22 mouse cellular contexts compared by ENCODE assay signal in the genomic region with DNA sequence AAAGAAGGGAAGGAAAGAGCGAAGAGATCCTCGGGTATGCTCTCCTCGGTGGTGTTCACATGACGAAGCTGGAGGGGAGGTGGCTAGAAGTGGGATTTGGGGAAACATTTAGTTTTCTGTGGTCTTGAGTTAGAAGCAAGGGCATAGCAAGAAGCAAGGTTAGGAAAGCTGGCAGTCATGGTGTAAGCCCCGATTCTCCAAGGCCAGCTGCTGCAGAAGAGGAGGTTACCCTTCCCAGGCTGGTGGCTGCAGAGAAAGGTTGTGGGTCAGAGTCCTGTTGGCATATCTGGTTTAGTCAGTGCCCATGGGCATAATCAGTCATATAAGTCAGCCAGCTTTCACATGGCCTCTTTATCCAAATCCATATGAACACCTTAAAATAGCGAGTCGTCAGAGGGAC.
"Had no signal": no experiment of that assay in that cellular context is flagged by ENCODE, and none has a peak within 500 bp of the region (broad histone marks: within the 10 kb centered on the region; RNA-seq: fewer than 3 reads in every experiment).

No protein-coding gene starts in this region.

- H3K36me3 ChIP-seq: kidney, embryonic 15.5 days; limb, embryonic 10.5 days; limb, embryonic 13.5 days; liver, embryonic 12.5 days; liver, embryonic 15.5 days; lung, embryonic 15.5 days; midbrain, embryonic 12.5 days; midbrain, embryonic 15.5 days; neural tube, embryonic 13.5 days had no signal

- H3K27me3 ChIP-seq: kidney, embryonic 15.5 days; limb, embryonic 13.5 days; lung, embryonic 15.5 days; midbrain, embryonic 12.5 days; midbrain, embryonic 15.5 days; neural tube, embryonic 13.5 days had no signal

- DNase-seq: kidney, adult 11 months; kidney, adult 8-10 months; kidney, postnatal 10 days; kidney, postnatal 36 days; liver; lung, adult 18-20 months; lung, postnatal 10 days; lung, postnatal 36 days; retina, postnatal 1 day; right cerebral cortex, postnatal 25 days; spleen, adult 18-20 months; thymus, postnatal 25 days had no signal

- H3K27ac ChIP-seq: kidney, embryonic 15.5 days; limb, embryonic 10.5 days; limb, embryonic 13.5 days; liver, embryonic 12.5 days; liver, embryonic 15.5 days; lung, embryonic 15.5 days; midbrain, embryonic 12.5 days; midbrain, embryonic 15.5 days; neural tube, embryonic 13.5 days had no signal

- H3K4me3 ChIP-seq: kidney, embryonic 15.5 days; limb, embryonic 10.5 days; limb, embryonic 13.5 days; liver, embryonic 12.5 days; liver, embryonic 15.5 days; lung, embryonic 15.5 days; midbrain, embryonic 12.5 days; midbrain, embryonic 15.5 days; myocyte; neural tube, embryonic 13.5 days had no signal

- H3K4me1 ChIP-seq: liver, embryonic 15.5 days had no signal
